Mouse (Mus musculus) G1E (cell line): Measurements from ENCODE around the gene Atad5.

Source experiments
- CTCF ChIP-seq: IDR thresholded peaks from 2 replicates; pipeline ENCODE4 v1.5.1; 2012; ENCODE audit warnings: low read depth, low read length, inconsistent platforms, mixed read lengths
- GATA1 ChIP-seq: IDR thresholded peaks from 2 replicates; pipeline ENCODE4 v1.6.1; 2012; ENCODE audit warnings: borderline replicate concordance, low read length, inconsistent platforms, mixed read lengths
- GATA2 ChIP-seq: IDR thresholded peaks from 2 replicates; pipeline ENCODE4 v1.6.1; 2012; ENCODE audit warnings: low read depth, low read length, inconsistent platforms, borderline replicate concordance
- POLR2AphosphoS5 ChIP-seq: IDR thresholded peaks from 2 replicates; pipeline ENCODE4 v1.6.1; 2012; ENCODE audit warnings: low read depth, low read length, inconsistent platforms; ENCODE audit not compliant: insufficient replicate concordance
- TAL1 ChIP-seq: conservative IDR thresholded peaks from 2 replicates; pipeline ENCODE4 v1.6.1; 2012; ENCODE audit warnings: low read depth, low read length, inconsistent platforms, mixed read lengths

DNA sequence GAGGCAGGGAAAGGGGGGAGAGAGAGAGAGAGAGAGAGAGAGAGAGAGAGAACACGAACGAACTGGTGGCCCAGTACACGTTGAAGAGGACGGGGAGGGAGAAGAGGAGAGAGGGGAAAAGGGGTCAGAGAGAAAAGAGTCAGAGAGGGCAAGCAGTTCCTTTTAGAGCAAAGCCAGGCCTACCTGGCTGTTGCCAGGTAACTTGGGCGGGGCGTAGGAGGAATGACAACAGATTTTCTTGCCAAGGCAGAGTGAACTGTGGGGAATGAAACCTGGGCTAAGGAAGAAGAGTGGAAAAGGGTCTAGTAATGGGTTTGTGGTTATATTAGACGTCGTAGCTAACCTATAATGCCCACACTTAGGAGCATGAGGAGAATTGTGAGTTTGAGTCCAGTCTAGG lies 53.7 kb downstream of the Atad5 start:
- TF ChIP-seq CTCF (no peak), TAL1 (no peak), POLR2AphosphoS5 (no peak), GATA1 (no peak), GATA2 (no peak)
